Mouse (Mus musculus) ZHBTc4 (cell line): ENCODE results near the gene Gm44511.

Experiments
- DNase-seq: peaks from one replicate; pipeline ENCODE4 v3.0.0-alpha.2; 2011; ENCODE audit warnings: low read depth, low spot score

Gm44511 gene

GRCm38 (mm10) chr6:128826132-128826531, at the start of gene Gm44511, which contains the start of gene Klrb1b:
Gene Gm44511, minus strand, starts transcription at chr6:128826315.
Gene Klrb1b, minus strand, starts transcription at chr6:128826331.
- no peak for DNase-seq

- DNase-seq = no peak
Measured at GRCm38 (mm10) chr6:128871910-128872610, 45.9 kb upstream of the Gm44511 start.

GRCm38 (mm10) chr6:128868861-128869260, 42.7 kb upstream of the Gm44511 start:
- peak; percentile 72 for DNase-seq

GRCm38 (mm10) chr6:128857976-128858375, 31.9 kb upstream of the Gm44511 start:
- DNase-seq = no peak

GRCm38 (mm10) chr6:128856250-128856649, 30.1 kb upstream of the Gm44511 start:
- no peak for DNase-seq

- DNase-seq = no peak
Measured at GRCm38 (mm10) chr6:128855477-128855876, 29.4 kb upstream of the Gm44511 start.

GRCm38 (mm10) chr6:128854895-128855294, 28.8 kb upstream of the Gm44511 start:
- no peak for DNase-seq

GRCm38 (mm10) chr6:128854024-128854820, 28.1 kb upstream of the Gm44511 start:
- DNase-seq = peak; percentile 82

- DNase-seq = no peak
Measured at GRCm38 (mm10) chr6:128852766-128853165, 26.7 kb upstream of the Gm44511 start.

GRCm38 (mm10) chr6:128851151-128851550, 25.0 kb upstream of the Gm44511 start:
- no peak for DNase-seq

- DNase-seq = no peak
Measured at GRCm38 (mm10) chr6:128850671-128851070, 24.6 kb upstream of the Gm44511 start.

GRCm38 (mm10) chr6:128849902-128850301, 23.8 kb upstream of the Gm44511 start:
- peak; percentile 68 for DNase-seq

GRCm38 (mm10) chr6:128847401-128847800, 21.3 kb upstream of the Gm44511 start:
- no peak for DNase-seq

GRCm38 (mm10) chr6:128845998-128846542, 20.0 kb upstream of the Gm44511 start:
- DNase-seq = no peak

GRCm38 (mm10) chr6:128845319-128845979, 19.3 kb upstream of the Gm44511 start:
- DNase-seq = peak; percentile 94

GRCm38 (mm10) chr6:128844586-128845080, 18.5 kb upstream of the Gm44511 start:
- DNase-seq = peak; percentile 23

- peak; percentile 37 for DNase-seq
Measured at GRCm38 (mm10) chr6:128844131-128844530, 18.0 kb upstream of the Gm44511 start.

GRCm38 (mm10) chr6:128843479-128843992, 17.4 kb upstream of the Gm44511 start:
- peak; percentile 91 for DNase-seq

GRCm38 (mm10) chr6:128842945-128843478, 16.9 kb upstream of the Gm44511 start:
- DNase-seq = peak; percentile 96

GRCm38 (mm10) chr6:128842356-128842944, 16.3 kb upstream of the Gm44511 start:
- DNase-seq = no peak
